Mouse (Mus musculus): ENCODE data around the gene Ppp1r1a.

GRCm38 (mm10) chr15:103518600-103519385 lies 19.0 kb downstream of the Ppp1r1a start:
- TF ChIP-seq GATA1 (IDR thresholded peaks at IDR 0.05; ENCODE audit: borderline replicate concordance, low read length), result no peak
- TF ChIP-seq FLI1 (IDR thresholded peaks at IDR 0.05; ENCODE audit: low read length), result no peak

All from megakaryocyte, embryonic 14.5 days (primary cell).